Mouse (Mus musculus) gastrocnemius, postnatal 4 days (tissue): Measurements from ENCODE around the gene Zgpat. TPM values are rescaled to one million over a fixed set of nuclear protein-coding genes. Genes with fewer than 3 reads are reported as not detected.

ENCODE experiments used
- total RNA-seq, 2 experiments: library from RNA; stranded (reverse); gene quantifications; 2 replicates each; pipeline ENCODE4 v1.2.3; 2021

The Zgpat gene
- total RNA-seq, 2 experiments from 2014 or later = 23.3 to 26.2 TPM

Other genes with a start within 250 kb of the Zgpat start
- not detected for gene Kcnq2, start 229.6 kb upstream of the Zgpat start, total RNA-seq
- 100 to 1,000 TPM; 639 to 677 TPM for gene Eef1a2, start 207.9 kb upstream of the Zgpat start, total RNA-seq
- 10 to 100 TPM; 67.4 to 71.2 TPM for gene Ppdpf, start 177.7 kb upstream of the Zgpat start, total RNA-seq
- under 1 TPM in 1 of 2 experiments, not detected in 1; 0.10 TPM for gene Ptk6, start 162.1 kb upstream of the Zgpat start, total RNA-seq
- gene Srms, start 151.7 kb upstream of the Zgpat start, total RNA-seq = not detected
- gene Fndc11, start 144.9 kb upstream of the Zgpat start, total RNA-seq = not detected
- gene Helz2, start 122.9 kb upstream of the Zgpat start, total RNA-seq = 1 to 10 TPM; 4.5 to 6.0 TPM
- gene Gmeb2, start 76.9 kb upstream of the Zgpat start, total RNA-seq = 10 to 100 TPM; 12.1 to 14.5 TPM
- under 1 TPM; 0.32 to 0.47 TPM for gene Stmn3, start 50.4 kb upstream of the Zgpat start, total RNA-seq
- gene Rtel1, start 45.2 kb upstream of the Zgpat start, total RNA-seq = 10 to 100 TPM; 37.0 to 40.9 TPM
- gene Arfrp1, start 476 bp downstream of the Zgpat start, total RNA-seq = 10 to 100 TPM; 31.6 to 32.4 TPM
- gene Lime1, start 15.2 kb downstream of the Zgpat start, total RNA-seq = 10 to 100 TPM; 10.9 to 17.8 TPM
- gene Zbtb46, start 94.5 kb downstream of the Zgpat start, total RNA-seq = 10 to 100 TPM; 10.1 to 12.0 TPM
- not detected for gene Abhd16b, start 128.3 kb downstream of the Zgpat start, total RNA-seq
- 10 to 100 TPM; 86.8 to 93.0 TPM for gene Tpd52l2, start 132.2 kb downstream of the Zgpat start, total RNA-seq
- 10 to 100 TPM; 84.7 to 88.0 TPM for gene Dnajc5, start 155.6 kb downstream of the Zgpat start, total RNA-seq
- 10 to 100 TPM; 40.2 to 49.9 TPM for gene Uckl1, start 220.0 kb downstream of the Zgpat start, total RNA-seq
- gene Prpf6, start 226.9 kb downstream of the Zgpat start, total RNA-seq = 10 to 100 TPM; 41.9 to 43.9 TPM
- 10 to 100 TPM; 49.8 to 51.4 TPM for gene Zfp512b, start 227.9 kb downstream of the Zgpat start, total RNA-seq
- 1 to 10 TPM; 1.7 to 1.9 TPM for gene Samd10, start 234.3 kb downstream of the Zgpat start, total RNA-seq